Mouse (Mus musculus) lung, embryonic 14.5 days (tissue): ENCODE results near the gene A4galt. TPM values are rescaled to one million over a fixed set of nuclear protein-coding genes. Genes with fewer than 3 reads are reported as not detected.

Experiments
- ATAC-seq: fragments of 200-750 bp; cut with Nextera tagmentation; 2 replicates; pipeline ENCODE4 v1.8.0; 2017; ENCODE audit warnings: mild to moderate bottlenecking, moderate TSS enrichment, moderate library complexity; ENCODE audit not compliant: insufficient read depth
- DNase-seq: peaks from one replicate; pipeline ENCODE4 v3.0.0-alpha.2; 2015
- H3K27ac ChIP-seq: fragments of 300-500 bp; sonication (generic); 2 replicates; pipeline ENCODE4 v1.5.1; 2014; ENCODE audit warnings: low read depth, mild to moderate bottlenecking, moderate library complexity
- H3K27me3 ChIP-seq: fragments of 300-500 bp; sonication (generic); 2 replicates; pipeline ENCODE4 v1.6.1; 2014; ENCODE audit warnings: low read length, control low read depth; ENCODE audit not compliant: insufficient read depth
- H3K36me3 ChIP-seq: fragments of 300-500 bp; sonication (generic); 2 replicates; pipeline ENCODE4 v1.6.1; 2014; ENCODE audit warnings: control low read depth; ENCODE audit not compliant: insufficient read depth
- H3K4me1 ChIP-seq: fragments of 300-500 bp; sonication (generic); 2 replicates; pipeline ENCODE4 v1.6.1; 2014; ENCODE audit warnings: antibody characterized with exemption, control low read depth; ENCODE audit not compliant: insufficient read depth
- H3K4me2 ChIP-seq: fragments of 300-500 bp; sonication (generic); 2 replicates; pipeline ENCODE4 v1.6.1; 2014; ENCODE audit warnings: mild to moderate bottlenecking
- H3K4me3 ChIP-seq: fragments of 300-500 bp; sonication (generic); 2 replicates; pipeline ENCODE4 v1.5.1; 2014; ENCODE audit warnings: low read depth, low read length
- H3K9ac ChIP-seq: fragments of 300-500 bp; sonication (generic); 2 replicates; pipeline ENCODE4 v1.6.1; 2014
- H3K9me3 ChIP-seq: fragments of 300-500 bp; sonication (generic); 2 replicates; pipeline ENCODE4 v1.6.1; 2016; ENCODE audit warnings: low read depth, low read length, control low read depth
- CTCF ChIP-seq: IDR thresholded peaks from 2 replicates; pipeline ENCODE4 v1.5.1; 2016; ENCODE audit warnings: antibody characterized with exemption, low read depth
- WGBS: fragments of 180-500 bp; shearing (Covaris S2); extraction: QIAGEN DNeasy Blood & Tissue Kit; methylation state at CpG from one replicate; pipeline ENCODE4 v1.1.7; 2014; 5-methylcytosine and 5-hydroxymethylcytosine counted together
- polyA plus RNA-seq: library from polyadenylated mRNA; unstranded; fragments of >200 nt; fragmentation: Nextera tagmentation; extraction: Ambion mirVana; gene quantifications from 2 replicates; pipeline ENCODE4 v1.2.1, GENCODE M21; 2014

A4galt gene
- polyA plus RNA-seq, 1 experiment from 2014 or later: 2.4 TPM

GRCm38 (mm10) chr15:83294954-83295353 is 43.4 kb upstream of the A4galt start:
- H3K4me3 ChIP-seq: no peak overlapping the region
- H3K4me2 ChIP-seq: no peak overlapping the region
- peaks cover 5% of the 10 kb centered on the region; the same call in 1 of the 2 replicates for H3K36me3 ChIP-seq
- H3K4me1 ChIP-seq: peaks cover 9% of the 10 kb centered on the region; the same call in 1 of the 2 replicates
- H3K9me3 ChIP-seq: no peaks in the 10 kb centered on the region
- no peak overlapping the region for H3K9ac ChIP-seq
- DNase-seq: no peak
- WGBS: 82% methylated on average over 3 of the region's 3 CpGs
- no peak for ATAC-seq
- H3K27ac ChIP-seq: no peak overlapping the region
- TF ChIP-seq CTCF: no peak
- H3K27me3 ChIP-seq: no peaks in the 10 kb centered on the region

GRCm38 (mm10) chr15:83293706-83294645 is 42.4 kb upstream of the A4galt start:
- H3K4me1 ChIP-seq: peaks cover 9% of the 10 kb centered on the region; the same call in 1 of the 2 replicates
- H3K27ac ChIP-seq: peak overlapping the region; percentile 42; the same call in 1 of the 2 replicates
- 0 out of 2 replicates have a peak, but pooled peaks cover under 1% of the 10 kb centered on the region for H3K36me3 ChIP-seq
- H3K9me3 ChIP-seq: no peaks in the 10 kb centered on the region
- no peak for TF ChIP-seq CTCF
- ATAC-seq (no peak), DNase-seq (no peak)
- no peak overlapping the region for H3K9ac ChIP-seq
- H3K27me3 ChIP-seq: no peaks in the 10 kb centered on the region
- no peak overlapping the region for H3K4me3 ChIP-seq
- 72% methylated on average over 8 of the region's 8 CpGs for WGBS
- H3K4me2 ChIP-seq: no peak overlapping the region

- TF ChIP-seq CTCF: no peak
- Histone ChIP-seq H3K9me3 (no peaks in the 10 kb centered on the region), H3K9ac (no peak overlapping the region), H3K27ac (no peak overlapping the region), H3K4me2 (no peak overlapping the region), H3K4me3 (no peak overlapping the region), H3K4me1 (peaks cover 9% of the 10 kb centered on the region; the same call in 1 of the 2 replicates), H3K27me3 (no peaks in the 10 kb centered on the region), H3K36me3 (no peaks in the 10 kb centered on the region)
- WGBS: 55% methylated on average over 6 of the region's 6 CpGs
- 0 out of 2 replicates have a peak, but pooled peaks have one; percentile 19 for ATAC-seq
- peak; percentile 38 for DNase-seq
Measured at GRCm38 (mm10) chr15:83293144-83293543, 41.6 kb upstream of the A4galt start.

GRCm38 (mm10) chr15:83292261-83293056 is 40.9 kb upstream of the A4galt start:
- ATAC-seq: no peak
- TF ChIP-seq CTCF: no peak
- no peak overlapping the region for H3K9ac ChIP-seq
- peaks cover 9% of the 10 kb centered on the region; the same call in 1 of the 2 replicates for H3K4me1 ChIP-seq
- no peak overlapping the region for H3K4me2 ChIP-seq
- H3K27me3 ChIP-seq: no peaks in the 10 kb centered on the region
- H3K9me3 ChIP-seq: no peaks in the 10 kb centered on the region
- 78% methylated on average over 13 of the region's 13 CpGs for WGBS
- no peak for DNase-seq
- no peak overlapping the region for H3K27ac ChIP-seq
- H3K4me3 ChIP-seq: no peak overlapping the region
- no peaks in the 10 kb centered on the region for H3K36me3 ChIP-seq

- Histone ChIP-seq H3K9me3 (no peaks in the 10 kb centered on the region), H3K4me1 (peaks cover 9% of the 10 kb centered on the region; the same call in 1 of the 2 replicates), H3K4me2 (no peak overlapping the region), H3K27ac (no peak overlapping the region), H3K36me3 (no peaks in the 10 kb centered on the region), H3K27me3 (no peaks in the 10 kb centered on the region), H3K9ac (no peak overlapping the region), H3K4me3 (no peak overlapping the region)
- ATAC-seq (no peak), DNase-seq (no peak)
- WGBS: 73% methylated on average over 2 of the region's 2 CpGs
- TF ChIP-seq CTCF: no peak
Measured at GRCm38 (mm10) chr15:83290899-83291298, 39.3 kb upstream of the A4galt start.

GRCm38 (mm10) chr15:83284828-83285227 is 33.3 kb upstream of the A4galt start:
- ATAC-seq (no peak), DNase-seq (no peak)
- no peak for TF ChIP-seq CTCF
- Histone ChIP-seq H3K27ac (no peak overlapping the region), H3K36me3 (no peaks in the 10 kb centered on the region), H3K9me3 (no peaks in the 10 kb centered on the region), H3K4me2 (no peak overlapping the region), H3K4me3 (no peak overlapping the region), H3K4me1 (no peaks in the 10 kb centered on the region), H3K27me3 (no peaks in the 10 kb centered on the region), H3K9ac (no peak overlapping the region)
- WGBS: 68% methylated on average over 8 of the region's 8 CpGs
